Mouse (Mus musculus) mouse trophoblast stem cell (cell line): ENCODE measurements around the gene Tbc1d22a.
"Not testable (repeated sequence)": the region's sequence is repeated elsewhere in the genome, so short reads cannot be mapped to it uniquely, and the experiment has no call there.

Source experiments
- in situ Hi-C, 2 experiments: fragments of 300-500 bp; cut with MseI, MboI; formaldehyde crosslinking; loops; 2 replicates in 1 of 2; 3 replicates in 1 of 2; pipeline ENCODE4 v1.15.1; 2025

Gene Tbc1d22a

DNA sequence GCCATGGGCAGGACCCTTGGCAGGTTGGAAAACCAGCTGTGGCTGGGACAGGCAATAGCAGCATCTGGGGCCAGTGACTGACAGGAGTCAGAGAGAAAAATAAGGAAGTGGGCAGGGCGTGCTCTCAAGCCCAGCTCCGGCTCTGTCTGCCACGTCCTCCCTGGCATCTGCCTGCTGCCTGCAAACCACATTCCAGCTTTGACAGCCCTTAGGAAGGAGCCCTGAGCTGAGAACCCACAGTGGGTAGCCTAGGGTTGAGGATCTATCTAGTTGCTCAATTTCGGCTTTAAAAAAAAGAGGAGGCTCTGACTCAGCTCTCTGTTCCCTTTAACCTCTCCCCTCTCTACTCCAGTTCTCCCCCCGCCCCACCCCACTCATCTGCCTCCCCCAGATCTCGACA is 11.6 kb upstream of the Tbc1d22a start:
- in situ Hi-C loops = loop anchor here in 1 of 2 experiments (5.0 kb wide), 1 partner anchor 50 kb away; no protein-coding TSS in a partner anchor

DNA sequence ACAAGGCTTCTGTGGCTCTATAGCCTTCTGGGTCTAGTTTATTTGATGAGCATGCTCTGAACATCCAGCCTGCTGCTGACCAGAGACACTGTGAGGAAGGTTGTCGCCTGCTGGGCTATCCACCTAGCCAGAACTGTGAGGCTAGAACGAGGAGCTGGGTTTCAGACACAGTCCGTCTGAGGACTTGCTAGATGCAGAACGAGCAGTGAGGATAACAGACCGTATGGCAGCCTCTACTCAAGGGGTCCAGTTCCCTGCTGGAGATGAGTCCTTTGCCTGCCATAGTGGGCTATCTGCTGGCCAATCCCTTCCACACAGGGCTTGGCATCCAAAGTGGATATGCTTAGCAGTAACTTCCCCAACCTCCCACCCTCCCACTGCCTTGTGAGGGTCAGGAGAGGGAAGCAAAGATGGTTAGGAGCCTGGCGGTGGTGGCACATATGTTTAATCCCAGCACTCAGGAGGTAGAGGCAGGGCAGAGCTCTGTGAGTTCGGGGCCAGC is 10.9 kb upstream of the Tbc1d22a start:
- in situ Hi-C loops = loop anchor here in 1 of 2 experiments (5.0 kb wide), 1 partner anchor 51 kb away; no protein-coding TSS in a partner anchor

DNA sequence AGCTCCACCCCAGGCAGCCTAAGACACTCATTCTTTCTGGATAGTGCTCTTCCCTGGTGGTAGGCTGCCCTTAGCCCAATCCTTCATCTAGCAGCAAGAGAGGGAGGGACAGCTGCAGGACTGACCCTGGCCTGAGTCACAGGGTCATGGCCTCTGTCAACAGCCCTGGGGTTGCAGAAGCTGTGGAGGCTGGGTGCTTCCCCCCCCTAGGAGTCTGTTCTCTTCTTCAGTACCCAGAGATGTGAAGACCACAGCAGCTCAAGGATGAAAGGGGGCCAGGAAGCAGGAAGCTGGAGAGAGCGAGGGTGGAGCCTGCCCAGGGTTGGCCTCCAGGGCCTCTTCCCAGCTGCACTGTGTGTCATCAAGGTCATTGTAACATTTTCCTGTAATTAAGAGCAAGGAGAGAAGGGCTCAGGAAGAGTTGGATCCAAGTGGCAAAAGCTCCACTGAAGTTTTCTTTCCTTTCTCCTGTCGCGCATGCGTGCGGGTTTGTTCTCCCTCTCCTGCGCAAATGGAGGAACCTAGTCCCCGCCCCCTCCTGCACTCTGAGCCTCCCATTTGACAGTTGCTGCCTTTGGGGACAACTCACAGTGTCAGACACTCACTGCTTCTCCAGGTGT is 10.2 kb upstream of the Tbc1d22a start:
- in situ Hi-C loops = loop anchor here in 1 of 2 experiments (5.0 kb wide), 1 partner anchor 52 kb away; no protein-coding TSS in a partner anchor

DNA sequence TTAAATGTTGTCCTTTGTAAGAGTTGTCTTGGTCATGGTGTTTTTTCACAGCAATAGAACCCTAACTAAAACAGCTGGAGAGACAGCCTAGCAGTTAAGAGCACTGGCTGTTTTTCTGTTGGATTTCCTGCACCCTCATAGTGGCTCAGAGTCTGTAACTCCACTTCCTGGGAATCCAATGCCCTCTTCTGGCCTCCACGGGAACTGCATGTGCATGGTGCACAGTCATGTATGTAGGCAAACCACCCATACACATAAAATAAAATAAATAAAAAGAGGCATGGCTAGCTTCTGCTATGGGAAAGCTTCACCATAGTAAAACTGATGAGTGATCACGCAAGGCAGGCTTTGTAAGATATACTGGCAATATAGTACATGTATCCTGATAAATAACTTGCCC is 9.0 kb upstream of the Tbc1d22a start:
- in situ Hi-C loops = no loop called here

DNA sequence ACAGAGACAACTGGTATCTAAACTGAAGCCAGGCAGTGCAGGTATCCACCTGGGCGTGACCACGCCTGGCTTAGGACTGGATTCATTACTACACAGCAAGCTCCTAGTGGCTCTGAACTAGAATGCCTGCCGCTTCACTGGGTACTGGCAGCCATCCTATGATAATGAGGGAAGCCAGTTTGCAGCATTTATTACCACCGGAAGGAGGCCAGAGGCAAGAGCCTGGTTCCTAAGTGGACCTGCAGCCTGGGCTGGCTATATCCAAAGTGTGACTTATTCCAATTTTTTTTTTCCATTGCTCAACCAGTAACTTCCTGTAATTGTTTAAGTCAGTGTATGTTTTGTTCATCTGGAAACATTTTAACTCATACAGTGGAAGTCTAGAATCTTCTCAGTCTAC is 7.9 kb upstream of the Tbc1d22a start:
- in situ Hi-C loops = no loop called here

DNA sequence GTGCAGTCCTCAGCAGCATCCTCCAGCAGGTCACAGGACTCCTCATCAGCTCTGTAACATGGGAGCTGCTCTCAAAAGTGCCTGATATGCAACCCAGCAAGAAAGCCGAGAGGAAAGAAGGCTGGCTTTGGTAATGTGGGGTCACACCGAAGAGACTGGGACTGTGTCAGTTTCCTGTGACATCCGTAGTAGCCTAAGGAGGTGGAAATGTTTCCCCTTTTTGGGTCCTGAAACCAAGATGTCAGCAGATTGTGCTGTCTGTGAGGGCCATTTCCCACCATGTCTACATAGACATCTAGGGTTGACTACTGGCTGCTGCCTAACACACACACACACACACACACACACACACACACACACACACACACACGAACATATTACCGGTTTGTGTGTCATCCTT is 2.1 kb upstream of the Tbc1d22a start:
- in situ Hi-C loops = not testable (repeated sequence)

DNA sequence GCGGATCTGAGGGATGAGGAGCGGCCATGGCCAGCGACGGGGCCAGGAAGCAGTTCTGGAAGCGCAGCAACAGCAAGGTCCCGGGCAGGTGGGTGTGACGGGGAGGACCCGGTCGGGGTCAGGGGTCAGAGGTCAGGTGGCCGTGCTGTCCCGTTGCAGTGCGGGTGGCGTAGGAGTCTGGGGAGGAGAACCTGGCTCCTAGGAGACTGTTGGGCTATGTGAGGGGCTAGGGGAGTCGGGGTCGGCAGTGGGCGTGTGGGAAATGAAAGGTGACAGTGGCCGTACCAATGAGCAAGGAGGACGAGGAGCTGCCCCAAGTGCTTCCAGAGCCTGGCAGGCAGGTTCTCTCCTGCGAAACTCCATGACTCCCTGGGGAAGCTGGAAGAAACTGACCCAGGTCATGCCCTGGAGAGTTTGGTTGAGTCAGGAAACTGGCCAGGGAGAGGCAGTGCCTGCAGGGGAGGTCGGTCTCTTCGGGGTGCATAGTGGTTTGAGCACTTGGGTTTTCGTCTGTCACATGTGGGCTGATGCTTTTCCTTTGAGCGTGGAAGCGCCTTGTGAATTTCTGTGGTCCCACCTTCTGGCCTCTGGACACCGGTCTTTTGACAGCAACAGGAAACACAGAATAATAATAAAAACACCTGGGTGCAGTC is 416 bp downstream of the Tbc1d22a start:
- in situ Hi-C loops = no loop called here

DNA sequence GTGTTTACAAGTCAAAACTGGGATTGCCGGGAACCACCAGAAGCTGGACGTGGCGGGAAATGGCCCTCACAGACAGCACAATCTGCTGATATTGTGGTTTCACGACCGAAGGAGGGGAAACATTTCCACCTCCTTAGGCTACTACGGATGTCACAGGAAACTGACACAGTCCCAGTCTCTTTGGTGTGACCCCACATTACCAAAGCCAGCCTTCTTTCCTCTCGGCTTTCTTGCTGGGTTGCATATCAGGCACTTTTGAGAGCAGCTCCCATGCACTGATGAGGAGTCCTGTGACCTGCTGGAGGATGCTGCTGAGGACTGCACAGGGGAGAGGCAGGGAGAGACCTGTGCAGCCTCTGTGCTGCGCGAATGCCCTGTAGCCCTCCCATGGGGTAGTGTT is 2.4 kb downstream of the Tbc1d22a start:
- in situ Hi-C loops = not testable (repeated sequence)

DNA sequence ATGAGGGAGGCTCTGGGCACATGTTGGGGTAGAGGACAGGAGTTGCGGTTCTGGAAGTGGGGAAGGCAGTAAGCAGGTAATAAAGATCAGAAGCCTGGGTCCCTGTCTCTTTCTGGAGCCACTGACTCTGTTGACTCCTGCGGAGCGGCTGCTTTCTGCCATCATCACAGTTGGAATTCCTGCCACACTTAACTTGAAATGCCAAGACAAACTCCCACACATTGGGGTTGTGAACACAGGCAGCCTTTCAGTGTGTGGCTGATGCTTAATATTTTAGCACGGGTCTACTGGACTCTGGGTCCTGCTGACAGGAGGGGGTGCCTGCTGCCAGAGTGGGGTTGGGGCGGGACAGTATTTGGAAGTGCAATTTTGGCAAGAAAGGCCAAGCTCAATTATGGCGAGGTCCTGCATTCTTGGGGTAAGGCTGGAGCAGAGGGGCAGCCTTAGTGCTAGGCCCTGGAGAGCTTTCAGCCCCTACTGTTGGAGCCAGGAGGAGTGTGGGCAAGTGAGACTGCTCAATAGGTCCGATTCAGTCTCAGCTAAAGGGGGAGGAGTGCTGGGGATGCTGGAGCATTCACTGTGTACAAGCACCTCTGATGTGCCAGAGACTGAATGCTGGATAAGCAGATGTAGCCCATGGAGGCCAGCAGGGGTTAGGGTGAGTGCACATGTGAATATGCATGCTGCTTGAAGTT is 5.4 kb downstream of the Tbc1d22a start:
- in situ Hi-C loops = no loop called here

DNA sequence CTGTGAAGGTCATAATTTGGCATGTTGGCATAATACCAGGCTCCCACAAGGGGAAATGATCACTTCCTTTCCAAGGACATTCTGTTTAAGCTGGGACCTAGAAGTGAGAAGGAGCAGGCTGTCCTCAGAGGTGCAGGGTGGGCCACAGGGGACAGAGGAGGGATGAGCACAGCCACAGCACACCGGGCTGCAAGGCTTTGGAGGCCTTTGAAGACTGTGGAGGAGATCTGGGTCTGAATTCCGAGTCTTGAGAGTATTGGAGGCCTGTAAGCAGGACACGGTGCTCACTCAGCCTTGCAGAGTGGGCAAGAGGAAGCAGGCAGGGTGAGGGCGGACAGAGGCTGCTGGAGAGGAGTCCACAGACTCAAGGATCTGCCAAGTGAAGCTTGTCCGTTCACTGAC is 6.0 kb downstream of the Tbc1d22a start:
- in situ Hi-C loops = no loop called here

DNA sequence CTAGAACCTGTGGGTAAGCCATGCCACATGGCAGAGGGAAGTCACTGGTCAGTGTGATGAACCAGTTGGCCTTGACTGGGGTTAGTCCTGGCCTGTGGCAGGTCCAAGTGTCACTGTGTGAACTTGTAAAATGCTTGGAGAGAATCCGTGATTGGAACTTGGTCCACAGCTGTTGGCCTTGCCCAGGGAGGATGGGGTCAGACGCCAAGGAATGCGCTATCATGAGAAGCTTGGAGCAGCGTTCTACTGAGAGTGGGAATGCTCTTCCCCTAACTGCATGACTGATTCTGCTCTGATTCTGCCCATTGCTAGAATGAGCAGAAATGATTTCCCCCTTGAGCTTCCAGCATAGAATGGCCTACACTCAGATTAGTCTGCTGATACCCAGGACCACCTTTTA is 6.5 kb downstream of the Tbc1d22a start:
- in situ Hi-C loops = no loop called here

DNA sequence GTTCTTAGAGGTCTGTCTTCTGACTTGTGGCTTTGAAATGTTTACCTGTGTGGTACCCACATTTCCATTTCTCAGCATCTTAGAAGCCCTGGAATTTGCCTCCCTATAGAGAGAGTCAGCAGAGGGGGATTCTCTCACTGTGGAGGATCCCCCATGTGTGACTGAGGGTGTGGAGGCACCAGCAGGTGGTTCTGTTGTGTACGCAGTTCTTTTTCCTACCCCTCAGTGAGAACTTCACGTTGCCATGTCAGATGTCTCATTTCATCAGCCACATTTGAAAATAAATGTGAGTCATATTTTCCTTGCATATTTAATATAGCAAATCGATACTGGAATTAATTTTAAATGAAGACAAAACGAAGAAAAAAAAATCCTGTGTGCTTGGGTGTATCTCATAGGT is 7.1 kb downstream of the Tbc1d22a start:
- in situ Hi-C loops = no loop called here

DNA sequence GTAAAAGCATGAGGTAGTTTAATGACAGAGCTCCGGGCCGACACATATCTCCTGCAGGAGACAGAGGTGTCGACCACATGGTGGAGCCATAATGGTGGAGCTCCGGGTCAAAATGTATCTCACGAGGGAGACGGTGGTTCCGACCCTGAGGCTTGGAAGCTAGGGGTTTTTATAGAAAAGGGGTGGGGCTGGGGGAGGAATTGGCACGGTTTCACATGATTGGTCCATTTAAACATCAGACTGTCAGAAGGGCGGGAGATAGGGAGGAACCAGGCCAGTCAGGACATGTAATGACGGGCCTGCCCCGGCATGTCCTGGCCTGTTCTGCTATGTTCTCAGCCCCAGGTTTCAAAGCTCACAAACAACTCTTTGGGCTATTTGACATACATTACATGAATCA is 7.6 kb downstream of the Tbc1d22a start:
- in situ Hi-C loops = not testable (repeated sequence)

DNA sequence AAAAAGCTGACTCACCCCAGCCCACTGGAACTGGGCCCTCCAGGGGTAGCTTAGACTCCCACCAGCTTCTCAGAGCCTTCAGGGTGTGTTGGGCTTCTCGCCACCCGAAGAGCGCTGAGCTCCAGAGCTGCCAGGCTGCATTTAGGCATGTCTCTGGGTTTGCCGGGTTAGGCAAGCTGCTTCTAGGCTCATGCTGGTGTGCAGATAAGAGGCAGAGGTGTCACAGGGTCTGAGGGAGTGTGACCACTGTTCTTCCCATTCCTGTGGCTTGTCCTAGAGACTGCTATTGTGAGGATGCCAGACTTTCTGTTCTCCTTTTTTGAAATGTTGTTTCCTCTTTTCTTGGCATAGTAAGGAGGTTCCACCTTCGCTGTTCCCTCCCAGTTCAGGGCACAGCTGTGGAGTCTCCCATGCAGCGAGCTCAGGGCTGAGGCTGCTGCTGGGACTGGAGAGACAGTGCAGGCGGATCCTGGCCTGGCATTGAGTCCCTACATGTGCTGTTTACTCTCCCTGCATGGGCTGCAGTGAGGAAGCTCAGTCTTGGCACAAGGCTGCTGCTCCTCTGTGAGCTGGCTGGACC is 10.8 kb downstream of the Tbc1d22a start:
- in situ Hi-C loops = no loop called here

DNA sequence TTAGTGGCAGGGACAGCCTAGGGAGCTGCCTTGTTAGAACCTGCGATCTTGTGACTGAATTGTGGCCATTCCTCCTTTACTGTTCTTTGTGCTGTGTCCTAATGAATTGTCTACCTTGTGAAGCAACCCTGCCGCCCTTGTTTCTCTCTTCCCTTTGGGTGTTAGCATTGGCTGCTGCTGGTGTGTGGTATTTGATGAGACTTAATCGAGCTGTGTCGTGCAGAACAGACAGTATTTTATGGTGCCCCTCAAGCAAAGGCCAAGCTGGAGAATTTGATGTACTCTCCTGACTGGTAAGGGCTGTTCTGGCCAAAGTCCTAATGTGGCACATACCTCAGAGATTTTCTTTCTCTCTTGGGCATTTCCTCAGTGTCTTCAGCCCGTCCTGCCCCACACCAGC is 12.0 kb downstream of the Tbc1d22a start:
- in situ Hi-C loops = no loop called here

DNA sequence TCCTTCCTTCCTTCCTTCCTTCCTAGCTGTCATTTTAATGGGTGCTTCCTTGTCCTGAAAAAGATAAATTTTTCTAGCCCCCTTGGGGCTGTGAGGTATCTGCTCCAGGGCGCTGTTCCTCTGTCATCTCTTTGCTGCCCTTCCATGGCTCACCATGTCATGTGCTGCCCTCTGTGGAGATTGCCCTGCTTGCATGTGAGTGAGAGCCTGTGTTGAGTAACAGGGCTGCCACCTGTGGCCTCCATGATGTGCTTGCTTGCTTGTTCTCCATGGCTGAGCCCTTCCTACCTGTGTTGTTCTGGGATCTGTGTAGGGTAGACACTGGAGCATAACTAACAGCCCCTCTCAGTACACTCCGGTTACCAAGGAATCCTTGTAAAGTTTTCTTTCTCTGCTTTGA is 12.7 kb downstream of the Tbc1d22a start:
- in situ Hi-C loops = no loop called here

DNA sequence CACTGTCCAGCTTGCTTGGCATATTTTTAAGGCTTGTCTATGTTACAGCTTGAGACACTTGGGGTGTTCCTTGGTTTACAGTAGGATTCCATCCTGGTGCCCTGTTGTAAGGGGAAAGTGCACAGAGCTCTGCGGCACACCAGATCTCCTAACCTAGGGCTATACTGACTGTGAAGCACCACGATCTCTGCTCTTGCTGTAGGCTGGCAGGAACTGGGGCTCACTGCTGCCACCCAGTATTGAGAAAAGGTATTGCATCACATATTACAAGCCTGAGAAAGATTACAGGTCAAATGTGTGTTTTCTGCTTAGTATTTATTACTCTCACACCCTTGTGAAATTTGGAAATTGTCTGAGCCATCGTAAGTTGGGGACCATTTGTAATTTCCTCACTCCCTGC is 13.9 kb downstream of the Tbc1d22a start:
- in situ Hi-C loops = no loop called here

DNA sequence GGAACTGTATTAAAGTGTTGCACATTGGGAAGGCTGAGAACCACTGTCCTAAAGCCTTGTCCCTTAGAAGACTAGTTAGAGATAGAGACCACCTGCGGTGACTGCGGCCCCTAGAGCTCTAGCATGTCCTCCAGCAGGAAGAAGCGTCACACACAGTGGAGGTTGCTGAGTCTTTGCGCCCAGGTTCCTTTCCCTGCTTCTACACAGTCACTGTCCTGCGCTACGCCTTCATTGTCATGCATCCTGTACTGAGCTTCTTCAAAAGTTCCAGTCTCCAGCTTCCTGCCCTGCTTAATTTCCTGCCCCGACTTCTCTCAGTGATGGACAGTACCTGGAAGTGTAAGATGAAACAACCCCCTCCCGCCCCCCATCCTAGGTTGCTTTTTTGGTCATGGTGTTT is 14.8 kb downstream of the Tbc1d22a start:
- in situ Hi-C loops = no loop called here

DNA sequence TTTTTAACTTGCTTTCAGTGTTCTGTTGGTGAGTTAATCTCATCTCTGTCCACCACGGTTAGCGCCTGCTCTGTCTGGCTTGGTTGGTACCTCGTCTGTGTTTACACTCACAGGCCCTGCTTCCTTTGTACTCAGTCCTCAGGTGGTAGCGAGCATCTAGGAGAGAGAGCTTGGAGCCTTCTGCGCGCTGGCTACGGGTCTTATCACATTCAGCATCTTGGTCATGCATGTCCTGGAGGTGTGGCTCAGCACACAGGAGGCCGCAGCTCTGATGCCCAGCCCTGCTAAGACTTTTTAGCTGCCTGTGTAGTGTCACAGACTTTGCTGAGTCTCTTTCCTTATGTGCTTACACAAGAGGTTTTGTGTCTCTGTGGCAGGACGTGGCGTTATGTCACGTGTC is 15.4 kb downstream of the Tbc1d22a start:
- in situ Hi-C loops = no loop called here

DNA sequence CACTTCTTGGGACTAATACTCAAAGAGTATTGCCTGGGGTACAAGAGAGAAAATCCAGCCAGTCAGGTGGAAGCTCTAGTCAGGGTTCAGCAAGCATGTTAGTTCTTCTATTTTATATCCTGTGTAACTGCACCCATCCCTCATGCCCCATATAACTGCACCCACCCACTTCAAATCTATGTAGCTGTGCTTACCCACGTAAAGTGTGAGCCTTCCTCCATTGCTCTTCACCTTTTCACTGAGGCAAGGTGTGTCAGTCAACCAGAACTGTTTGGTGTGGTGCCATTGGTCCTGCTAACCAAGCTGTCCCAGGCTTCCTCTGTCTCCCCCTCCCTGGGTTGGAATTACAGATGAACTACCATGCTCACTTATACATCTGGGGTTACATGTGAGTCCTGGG is 16.9 kb downstream of the Tbc1d22a start:
- in situ Hi-C loops = no loop called here

DNA sequence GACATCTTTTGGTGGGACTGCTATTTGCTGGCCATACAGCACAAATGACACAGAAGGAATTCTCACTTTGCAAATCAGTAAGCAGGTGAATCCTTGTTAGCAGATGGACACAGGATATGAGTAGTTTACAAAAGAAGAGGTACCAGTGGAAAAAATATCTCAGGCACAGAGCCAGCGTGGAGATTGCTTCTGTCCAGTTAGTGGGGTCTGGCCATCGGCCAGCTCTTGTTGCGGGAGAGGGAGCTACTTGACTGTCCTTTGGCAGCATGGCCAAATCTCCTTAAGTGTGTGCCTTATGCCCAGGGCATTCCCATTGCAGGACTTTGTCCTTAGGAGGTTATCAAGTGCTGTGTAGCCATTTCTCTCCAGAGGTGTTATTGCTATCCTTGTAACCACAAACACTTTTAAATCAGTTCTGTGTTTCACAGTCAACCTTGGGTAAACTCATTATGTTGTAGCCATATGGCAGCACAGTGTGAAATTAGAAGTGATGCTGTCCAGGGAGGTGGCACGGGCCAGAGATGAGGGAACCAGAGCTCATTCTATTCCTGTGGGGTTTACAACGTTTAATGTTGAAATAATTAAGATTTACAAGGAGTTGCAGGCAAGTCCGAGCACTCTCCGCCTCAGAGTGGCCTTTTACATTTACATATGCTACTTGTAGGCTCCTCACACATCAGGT is 17.7 kb downstream of the Tbc1d22a start:
- in situ Hi-C loops = no loop called here

DNA sequence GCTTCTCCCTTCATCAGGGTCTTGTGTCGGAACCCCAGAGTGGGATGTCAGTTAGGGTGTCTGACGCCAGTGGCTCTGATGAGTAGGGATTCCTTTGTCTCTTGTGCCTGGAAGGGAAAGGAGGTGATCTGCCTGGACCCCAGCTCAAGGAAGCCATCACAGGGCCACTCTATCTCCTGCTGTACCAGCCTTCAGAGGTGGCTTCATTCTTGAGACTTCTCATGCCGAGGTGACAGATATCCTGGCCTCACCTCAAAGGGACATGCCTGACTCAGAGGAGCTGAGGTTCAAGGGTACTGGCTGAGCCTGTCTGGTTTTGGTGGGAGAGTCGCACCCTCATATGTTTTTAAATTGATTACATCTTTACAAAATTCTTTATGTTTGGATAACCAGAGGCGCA is 19.7 kb downstream of the Tbc1d22a start:
- in situ Hi-C loops = no loop called here
